Mouse (Mus musculus): ENCODE results near the gene Lmf2.

Lmf2 gene

DNA sequence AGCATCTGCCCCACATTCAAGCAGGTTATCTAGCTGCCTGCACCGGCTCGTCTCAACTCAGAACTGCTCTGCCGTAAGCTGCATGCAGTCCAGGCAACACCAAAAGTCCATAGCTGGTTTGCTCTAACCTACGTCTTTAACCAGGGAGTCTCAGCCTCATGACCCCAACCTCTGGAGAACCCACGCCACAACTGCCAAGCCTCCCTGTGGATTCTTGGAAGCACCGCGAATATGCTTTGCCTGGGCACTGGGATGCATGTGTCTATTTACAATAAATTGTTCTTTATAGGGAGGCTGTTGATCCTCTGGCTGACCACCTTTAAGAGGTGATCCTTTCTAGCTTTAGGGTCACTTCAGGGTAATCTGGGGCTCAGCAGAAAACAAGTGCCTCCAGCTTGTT is 17.1 kb upstream of the Lmf2 start:
- peak in 1 of 2 experiments; percentile 16 for DNase-seq (ENCODE audit: low spot score in 2 of 2)

DNA sequence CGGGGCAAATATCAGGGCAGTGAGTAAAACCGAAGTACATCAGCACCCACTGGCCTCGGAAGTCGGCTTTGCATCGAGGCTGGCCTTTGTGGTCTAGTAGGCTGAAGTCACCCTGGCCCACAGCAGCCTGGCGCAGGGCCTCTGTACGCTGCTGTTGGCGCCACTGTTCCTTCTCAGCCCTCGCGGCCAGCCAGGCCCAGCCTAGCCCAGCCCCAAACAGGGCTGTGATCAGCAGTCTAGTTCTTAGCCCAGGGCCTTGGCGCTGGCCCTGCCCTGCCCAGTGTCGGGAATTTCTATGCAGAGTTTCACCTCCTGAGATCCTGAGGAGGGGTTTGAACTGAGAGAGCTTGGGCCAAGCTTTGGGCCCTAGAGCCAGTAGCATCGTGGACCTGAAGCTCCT is 16.6 kb upstream of the Lmf2 start:
- peak in 1 of 2 experiments; percentile 7 for DNase-seq (ENCODE audit: low spot score in 2 of 2)

DNA sequence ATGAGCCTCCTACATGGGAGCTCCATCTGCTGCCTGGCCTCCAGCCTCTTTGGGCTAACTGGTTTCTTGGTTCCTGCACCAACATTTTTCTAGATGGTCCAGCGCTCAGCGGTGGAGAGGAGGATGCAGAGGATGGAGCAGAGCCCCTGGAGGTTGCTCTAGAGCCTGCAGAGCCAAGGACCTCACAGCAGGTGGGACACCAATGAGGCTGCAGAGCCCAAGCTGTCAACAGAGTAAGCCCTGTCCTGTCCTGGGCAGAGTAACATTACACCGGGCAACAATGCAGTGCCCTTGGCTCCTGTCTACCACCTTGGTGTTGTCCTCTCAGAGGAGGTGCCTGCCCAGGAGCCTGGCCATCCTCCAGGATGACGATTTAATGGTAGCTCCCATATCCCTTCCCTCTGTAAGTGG is 9.7 kb upstream of the Lmf2 start:
- DNase-seq (ENCODE audit: low spot score in 2 of 2) = no peak

DNA sequence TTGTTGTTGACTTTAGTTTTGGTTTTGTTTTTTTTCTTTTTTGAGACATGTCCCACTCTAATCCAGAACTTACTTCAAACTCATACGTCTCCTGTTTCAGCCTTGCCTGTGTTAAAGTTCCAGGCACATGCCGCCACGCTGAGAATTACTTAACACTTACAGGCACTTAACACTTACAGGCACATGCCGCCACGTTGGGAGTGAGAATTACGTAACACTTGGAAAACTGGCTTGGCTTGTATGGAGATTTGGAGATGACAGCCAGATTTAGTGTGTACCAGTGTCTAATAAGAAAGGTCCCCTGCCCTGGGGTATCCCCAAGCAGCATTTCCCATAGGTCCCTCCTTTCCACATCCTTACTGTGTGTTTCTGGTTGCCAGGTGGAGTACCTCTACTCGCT is 7.6 kb upstream of the Lmf2 start:
- no peak for DNase-seq (ENCODE audit: low spot score in 2 of 2)

DNA sequence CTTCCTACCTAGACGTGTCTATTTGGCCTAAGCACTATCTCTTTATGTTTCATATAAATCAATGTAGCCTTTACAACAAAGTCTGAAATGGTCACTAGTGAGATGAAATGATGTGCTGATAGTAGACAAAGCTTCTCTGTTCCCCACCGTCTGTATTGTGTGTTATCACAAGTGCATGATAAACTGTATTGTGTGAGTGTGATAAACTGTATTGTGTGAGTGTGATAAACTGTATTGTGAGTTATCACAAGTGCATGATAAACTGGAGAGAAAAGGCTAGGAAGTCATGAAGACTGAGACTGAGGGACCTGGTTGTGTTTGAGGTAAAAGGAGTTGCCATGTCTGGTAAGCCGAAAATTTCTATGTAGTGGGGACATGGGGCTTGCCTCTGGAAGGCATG is 3.3 kb upstream of the Lmf2 start:
- DNase-seq (ENCODE audit: low spot score in 2 of 2) = no peak

DNA sequence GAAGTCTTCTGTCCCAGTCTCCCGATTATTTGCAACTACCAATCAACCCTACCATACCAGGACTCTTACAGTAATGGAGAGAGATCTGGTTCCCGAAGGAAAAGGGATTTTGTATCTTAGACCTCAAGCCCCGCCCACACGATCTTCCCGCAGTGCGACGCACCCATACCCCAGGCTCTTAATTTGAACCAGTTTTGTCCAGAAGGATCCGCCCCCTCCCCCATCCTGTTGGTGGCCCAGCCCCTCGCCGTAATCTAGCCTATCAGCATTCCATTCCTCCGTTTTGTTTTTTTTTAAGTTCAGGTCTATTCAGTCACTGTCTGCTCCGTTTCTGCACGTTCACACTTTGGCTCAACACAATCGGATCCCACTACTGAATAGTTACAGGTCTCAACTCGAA is 913 bp upstream of the Lmf2 start:
- peak; percentile 53 to 87 for DNase-seq (ENCODE audit: low spot score in 2 of 2)

DNA sequence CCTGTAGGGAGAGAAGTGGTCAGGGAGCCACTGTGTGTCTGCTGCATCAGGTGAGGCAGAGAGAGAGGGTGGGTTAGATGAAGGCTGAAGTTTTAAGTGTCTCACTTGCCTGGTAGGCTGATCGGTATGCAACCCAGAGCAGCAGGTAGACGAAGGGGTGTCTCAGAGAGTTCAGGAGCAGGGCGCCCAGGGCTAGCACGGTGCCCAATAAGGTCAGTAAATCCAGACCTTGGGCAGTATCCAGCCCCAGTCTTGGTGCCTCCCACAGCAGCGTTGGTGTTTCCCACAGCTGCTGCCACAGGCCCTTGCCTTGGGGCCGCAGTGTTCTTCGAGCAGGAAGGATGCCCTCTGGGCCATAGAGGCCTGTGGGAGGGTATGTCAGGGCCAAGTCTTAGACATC is 1.0 kb downstream of the Lmf2 start:
- DNase-seq (ENCODE audit: low spot score in 2 of 2) = no peak

DNA sequence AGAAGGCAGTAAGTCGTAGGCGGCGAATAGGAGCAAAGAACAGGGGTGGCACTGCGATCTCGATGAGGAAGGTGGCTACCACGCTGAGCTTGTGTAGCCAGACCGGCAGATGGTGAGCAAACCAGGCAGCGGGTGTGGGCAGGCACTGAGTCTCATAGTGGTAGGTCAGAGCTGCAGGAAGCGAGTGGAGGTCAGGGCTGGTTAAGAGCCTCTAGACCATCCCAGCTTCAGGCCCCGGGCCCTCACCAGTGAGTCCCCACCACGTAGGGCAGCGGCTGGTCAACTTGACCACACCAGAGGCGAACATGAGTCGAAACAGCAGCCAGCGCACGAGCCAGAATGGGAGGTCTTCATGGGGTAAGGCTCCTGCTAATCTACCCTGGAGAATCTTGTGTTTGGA is 1.6 kb downstream of the Lmf2 start:
- no peak for DNase-seq (ENCODE audit: low spot score in 2 of 2)

DNA sequence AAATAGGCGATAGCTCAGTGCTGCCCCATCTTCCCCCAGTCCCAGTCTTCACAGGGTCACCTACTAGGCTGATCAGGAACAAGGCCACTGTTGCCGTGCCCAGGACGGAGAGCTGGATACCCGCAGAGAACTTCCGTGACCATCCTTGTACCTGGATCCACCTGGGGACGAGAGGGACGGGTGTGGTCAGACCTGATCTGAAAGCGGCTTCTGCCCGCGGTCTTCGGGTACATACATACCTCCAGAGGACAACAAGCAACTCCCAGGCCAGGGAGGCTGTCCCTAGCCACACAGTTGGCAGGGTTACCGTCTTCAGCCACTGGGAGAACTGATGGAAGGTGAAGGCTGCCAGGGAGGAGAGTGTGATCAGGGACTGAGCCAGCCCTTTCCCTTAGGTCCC is 2.7 kb downstream of the Lmf2 start:
- no peak for DNase-seq (ENCODE audit: low spot score in 2 of 2)

DNA sequence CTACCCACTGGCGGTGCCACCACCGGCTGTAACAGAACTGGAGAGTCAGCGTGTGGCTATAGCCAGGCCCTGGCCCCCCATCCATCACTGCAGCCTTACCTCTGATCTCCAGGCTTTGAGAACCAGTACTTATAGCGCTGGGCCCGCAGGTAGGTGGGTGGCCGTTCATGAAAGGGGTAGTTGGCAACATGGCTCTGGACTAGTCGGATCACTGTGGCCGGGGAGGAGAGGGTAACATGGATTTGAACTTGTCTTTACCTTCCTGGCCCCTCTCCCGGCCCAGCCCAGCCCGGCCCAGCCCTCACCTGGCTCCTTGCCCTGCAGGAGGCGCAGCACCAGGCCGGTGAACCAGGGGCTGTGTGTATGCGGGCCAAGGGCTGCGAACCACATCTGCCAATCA is 3.4 kb downstream of the Lmf2 start:
- DNase-seq (ENCODE audit: low spot score in 2 of 2) = no peak

DNA sequence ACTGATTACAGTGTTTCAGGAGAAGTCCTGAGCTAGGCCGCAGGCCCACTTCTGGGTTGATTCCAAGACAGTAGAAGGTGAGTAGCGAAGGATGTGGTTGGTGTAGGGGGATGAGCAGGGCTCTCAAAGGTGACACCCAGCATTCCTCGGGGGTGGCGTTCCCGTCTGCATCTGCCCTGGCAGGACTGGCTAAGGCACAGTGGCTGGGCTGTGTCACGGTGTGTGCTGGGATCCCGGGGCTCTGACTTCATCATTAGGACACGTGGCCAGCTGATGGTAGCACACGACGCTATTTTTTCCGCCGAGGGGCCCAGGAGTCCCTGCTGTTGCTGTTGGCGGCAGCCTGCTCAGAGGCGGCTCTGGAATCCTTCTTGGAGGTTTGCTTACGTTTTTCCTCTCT is 4.2 kb downstream of the Lmf2 start:
- no peak for DNase-seq (ENCODE audit: low spot score in 2 of 2)

DNA sequence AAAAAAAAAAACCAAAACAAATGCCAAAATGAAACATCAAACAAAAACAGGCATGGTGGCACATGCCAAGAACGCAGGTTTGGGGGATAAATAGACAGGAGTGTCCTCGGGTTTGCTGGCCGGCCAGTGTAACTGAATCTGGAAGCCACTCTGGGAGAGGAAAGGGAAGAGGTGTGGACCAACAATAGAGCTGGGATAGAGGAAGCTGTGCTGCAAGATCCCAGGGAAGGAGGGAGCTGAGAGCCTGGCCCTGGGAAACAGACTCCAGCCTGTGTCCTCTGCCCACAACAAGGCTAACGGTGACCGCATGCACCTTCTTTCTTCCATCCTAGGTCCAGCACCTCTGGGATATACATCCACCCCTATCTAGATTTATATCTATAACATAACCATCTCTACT is 5.0 kb downstream of the Lmf2 start:
- no peak for DNase-seq (ENCODE audit: low spot score in 2 of 2)

DNA sequence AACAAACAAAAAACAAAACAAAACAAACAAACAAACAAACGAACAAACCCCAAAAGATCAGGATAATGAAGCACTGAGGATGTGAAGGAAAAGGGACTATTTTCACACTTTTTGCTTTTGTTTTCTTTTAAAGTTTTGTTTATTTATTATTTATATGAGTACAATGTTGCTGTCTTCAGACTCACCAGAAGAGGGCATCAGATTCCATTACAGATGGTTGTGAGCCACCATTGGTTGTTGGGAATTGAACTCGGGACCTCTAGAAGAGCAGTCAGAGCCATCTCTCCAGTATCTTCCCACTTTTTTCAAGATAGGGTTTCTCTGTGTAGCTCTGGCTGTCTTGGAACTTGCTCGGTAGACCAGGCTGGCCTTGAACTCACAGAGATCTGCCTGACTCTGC is 12.1 kb downstream of the Lmf2 start:
- no peak for DNase-seq (ENCODE audit: low spot score in 2 of 2)

DNA sequence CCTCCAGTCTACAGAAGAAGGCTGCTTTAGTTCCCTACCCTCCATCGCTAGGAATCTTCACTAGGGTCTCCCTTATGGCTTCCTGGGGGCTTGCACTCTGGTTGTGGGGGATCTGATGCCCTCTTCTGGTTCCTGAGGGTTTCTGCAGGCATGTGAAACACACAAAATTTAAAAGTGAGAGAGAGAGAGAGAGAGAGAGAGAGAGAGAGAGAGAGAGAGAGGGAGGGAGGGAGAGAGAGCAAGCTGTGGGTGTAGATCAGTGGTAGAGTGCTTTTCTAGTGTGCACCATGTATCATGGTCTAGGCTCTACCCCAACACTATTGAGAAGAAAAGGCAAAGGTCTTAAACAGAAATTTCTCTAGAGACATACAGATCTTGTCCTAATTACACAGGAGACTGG is 13.8 kb downstream of the Lmf2 start:
- DNase-seq (ENCODE audit: low spot score in 2 of 2) = no peak

DNA sequence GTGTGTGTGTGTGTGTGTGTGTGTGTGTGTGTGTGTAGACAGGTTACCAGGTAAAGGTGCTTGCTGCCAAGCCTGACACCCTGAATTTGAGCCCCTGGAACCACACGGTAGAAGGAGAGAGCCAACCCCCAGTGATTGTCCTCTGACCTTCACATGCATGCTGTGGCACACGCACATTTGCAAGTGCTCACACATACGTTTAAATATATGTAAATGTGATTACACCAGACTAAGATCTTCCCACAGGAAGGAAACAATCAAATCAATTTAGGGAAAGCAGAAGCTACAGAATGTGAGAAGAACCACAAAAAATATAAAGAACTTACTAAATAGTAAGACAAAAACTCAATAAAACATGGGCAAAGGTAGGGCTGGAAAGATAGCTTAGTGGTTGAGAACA is 15.3 kb downstream of the Lmf2 start:
- DNase-seq (ENCODE audit: low spot score in 2 of 2) = no peak

DNA sequence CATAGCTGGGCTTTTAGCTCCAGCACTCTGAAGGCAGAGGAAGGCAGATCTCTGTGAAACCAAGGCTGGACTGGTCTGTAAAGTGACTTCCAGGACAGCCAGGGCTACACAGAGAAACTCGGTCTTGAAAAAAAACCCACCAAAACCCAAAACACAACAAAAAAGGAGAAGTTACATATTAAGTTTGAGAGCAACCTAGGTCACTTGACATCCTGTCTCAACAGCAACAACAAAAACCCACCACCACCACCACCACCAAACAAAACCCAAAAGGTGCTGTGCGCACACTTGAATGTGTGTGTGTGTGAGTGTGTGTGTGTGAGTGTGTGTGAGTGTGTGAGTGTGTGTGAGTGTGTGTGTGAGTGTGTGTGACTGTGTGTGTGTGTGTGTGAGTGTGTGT is 15.8 kb downstream of the Lmf2 start:
- DNase-seq (ENCODE audit: low spot score in 2 of 2) = no peak

DNA sequence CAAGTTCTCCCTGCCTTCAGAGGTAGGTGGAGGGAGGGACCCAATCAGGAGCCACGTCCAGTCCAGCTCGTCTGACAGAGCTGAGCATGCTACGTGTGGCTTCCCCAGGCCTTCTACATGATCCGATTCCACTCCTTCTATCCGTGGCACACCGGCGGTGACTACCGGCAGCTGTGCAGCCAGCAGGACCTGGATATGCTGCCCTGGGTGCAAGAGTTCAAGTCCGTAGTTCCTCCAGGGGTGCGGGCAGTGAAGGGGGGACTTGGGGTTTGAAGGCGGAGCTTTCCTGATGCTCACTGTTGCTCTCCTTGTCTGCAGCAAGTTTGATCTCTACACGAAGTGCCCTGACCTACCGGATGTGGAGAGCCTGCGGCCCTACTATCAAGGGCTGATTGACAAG is 19.0 kb downstream of the Lmf2 start:
- DNase-seq (ENCODE audit: low spot score in 2 of 2) = no peak

DNA sequence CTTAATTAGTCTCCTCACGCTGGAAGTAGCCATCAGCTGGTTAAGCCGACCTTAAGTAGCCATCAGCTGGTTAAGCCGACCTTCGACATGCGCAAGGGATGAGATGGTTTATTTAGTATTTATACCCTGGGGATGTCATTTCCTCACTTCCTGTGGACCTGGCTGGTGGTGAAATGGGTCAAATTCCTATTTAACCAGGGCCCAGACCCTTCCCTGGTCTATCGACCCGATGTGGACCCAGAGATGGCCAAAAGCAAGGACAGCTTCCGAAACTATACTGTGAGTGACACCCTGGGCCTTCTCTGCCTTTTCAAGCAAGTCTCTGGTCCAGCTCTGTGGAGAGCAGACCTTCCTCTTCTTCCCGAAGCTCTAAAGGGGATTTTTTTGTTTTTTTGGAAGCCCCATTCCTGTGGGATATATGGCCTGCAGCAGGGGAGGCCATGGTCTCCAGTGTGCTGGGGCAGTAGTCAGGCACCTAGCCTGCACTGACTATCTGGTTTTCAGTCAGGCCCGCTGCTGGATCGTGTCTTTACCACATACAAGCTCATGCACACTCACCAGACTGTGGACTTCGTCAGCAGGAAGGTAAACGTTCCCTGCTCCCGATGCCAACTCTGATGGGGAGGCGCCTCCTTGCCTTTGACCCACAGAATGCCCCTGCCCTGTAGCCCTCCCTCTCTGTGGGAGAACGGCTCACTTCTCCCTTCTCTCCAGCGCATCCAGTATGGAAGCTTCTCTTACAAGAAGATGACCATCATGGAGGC is 20.5 kb downstream of the Lmf2 start:
- DNase-seq (ENCODE audit: low spot score in 2 of 2) = no peak

DNA sequence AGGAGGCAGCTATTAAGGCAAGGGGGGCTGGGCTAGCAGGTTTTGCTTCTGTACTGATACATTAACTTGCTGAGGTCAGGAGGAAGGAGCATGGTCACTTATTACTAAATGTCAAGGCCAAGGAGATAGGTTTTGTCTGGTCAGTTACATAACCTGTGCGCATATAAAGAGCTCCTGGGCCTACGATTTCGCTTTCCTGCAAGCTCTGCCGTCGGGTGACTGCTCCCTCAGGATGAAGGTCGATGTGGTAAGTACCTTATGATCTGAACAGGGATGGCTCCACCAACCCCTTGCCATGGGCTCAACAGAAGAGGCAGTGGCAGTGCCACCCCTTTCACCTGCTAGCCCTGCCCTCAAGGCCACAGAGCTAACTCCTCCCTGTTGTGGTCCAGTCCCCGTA is 21.2 kb downstream of the Lmf2 start, which contains the start of gene Miox:
Gene Miox, plus strand, starts transcription at position 128 of the 400 bp plus-strand sequence.
- DNase-seq (ENCODE audit: low spot score in 2 of 2) = no peak

DNA sequence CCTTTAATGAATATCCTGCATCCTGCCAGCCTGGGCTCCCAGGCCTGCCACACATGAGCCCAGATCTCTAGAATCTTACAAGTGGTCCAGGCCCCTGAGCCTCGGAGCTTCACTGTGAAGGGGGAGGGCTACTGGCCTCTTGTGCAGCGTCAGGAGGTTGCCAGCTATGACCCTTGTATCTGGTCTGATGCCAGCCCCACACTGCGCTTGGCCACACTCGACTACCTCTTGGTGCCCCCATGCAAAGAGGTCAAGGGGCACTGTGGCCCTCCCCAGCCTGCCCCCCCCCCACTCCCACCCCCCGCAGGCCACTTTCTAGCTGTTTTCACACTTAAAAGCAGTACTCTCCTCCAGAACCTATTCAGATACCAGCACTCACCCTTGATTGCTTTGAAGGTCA is 29.0 kb downstream of the Lmf2 start:
- no peak for DNase-seq (ENCODE audit: low spot score in 2 of 2)

DNA sequence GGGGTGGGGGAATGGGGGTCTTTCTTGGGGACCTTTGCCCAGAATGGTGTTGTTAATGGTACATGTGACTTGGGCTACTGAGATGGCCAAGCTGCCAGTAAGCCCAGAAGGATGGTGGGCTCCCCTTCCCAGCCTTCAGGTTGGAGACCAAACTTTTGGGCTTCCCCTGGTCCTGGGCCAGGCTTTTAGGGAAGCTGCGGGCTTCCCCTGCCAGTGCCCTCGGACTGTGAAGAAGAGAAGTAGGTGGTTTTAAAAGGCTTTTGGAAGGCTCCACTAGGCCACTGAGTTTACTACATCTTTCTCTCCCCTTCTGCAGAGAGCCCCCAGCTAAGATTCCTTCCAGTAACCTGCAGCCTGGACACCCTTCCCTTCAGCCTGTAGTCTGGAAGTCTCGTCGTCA is 31.8 kb downstream of the Lmf2 start:
- no peak for DNase-seq (ENCODE audit: low spot score in 2 of 2)

DNA sequence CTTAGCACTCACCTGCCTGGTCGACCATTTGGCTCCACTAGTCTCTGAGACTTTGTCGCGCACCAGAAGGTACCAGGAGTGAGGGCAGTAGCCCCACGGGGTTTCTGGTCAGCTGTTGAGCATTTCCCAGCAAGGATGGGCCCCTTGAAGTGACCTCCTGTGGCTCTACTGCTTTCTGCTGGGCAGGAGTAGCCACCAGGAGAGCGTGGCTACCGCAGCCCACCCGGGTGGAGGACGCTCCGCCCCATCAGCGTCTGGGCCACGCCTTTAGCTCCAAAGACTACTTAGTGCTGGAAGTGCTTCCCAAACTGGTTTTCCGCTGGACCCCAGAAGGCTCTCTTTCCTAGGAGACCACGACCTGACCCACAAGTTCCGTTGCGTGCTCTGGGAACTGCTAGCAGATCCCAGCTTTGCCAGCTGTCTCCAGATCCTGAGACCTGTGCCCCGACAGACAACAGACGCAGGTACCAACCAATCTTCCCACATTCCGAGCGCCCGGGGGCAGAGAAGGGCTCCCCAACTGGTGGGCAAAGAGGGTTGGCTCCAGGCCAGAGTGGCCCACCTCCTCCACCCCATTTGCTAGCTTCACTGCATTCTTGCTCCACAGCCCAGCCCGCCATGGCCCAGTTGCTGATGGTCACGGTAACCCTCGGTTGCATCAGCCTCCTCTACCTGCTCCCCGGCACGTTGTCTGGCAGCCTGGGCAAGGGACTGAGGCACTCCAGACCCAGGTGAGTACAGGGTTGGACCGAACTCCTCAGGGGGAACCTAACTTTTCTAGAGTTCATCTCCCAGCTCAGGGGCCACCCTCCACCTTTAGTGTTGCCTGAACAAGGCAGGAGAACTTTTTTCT is 32.6 kb downstream of the Lmf2 start, which contains the start of gene Adm2:
Gene Adm2, plus strand, starts transcription at position 51 of the 853 bp plus-strand sequence.
- no peak for DNase-seq (ENCODE audit: low spot score in 2 of 2)

DNA sequence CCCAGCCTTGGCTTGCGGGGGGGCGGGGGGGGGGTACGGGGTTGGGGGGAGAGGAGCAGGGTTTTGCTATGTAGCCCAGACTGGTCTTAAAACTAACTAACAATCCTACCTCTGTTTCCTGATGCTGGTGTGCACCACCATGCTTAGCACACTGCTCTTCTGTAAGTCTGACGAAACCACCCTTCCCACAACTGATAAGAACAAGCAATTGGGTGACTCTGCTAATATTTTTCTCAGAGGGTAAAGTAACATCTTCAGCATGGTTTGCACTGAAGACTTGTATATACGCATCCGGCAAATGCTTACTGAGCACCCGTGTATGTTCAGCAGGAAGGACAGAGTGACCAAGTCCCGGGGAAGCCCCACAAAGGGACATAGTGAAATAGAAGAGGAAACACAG is 34.2 kb downstream of the Lmf2 start:
- no peak for DNase-seq (ENCODE audit: low spot score in 2 of 2)
